Mouse (Mus musculus): ENCODE measurements around the gene Mrps22. TPM values are rescaled to one million over a fixed set of nuclear protein-coding genes. Genes with fewer than 3 reads are reported as not detected.

The Mrps22 gene
- polyA plus RNA-seq (2015; fragmentation: Nextera tagmentation; extraction: Ambion mirVana) = 55.3 and 58.2 TPM in 2 replicates

DNA sequence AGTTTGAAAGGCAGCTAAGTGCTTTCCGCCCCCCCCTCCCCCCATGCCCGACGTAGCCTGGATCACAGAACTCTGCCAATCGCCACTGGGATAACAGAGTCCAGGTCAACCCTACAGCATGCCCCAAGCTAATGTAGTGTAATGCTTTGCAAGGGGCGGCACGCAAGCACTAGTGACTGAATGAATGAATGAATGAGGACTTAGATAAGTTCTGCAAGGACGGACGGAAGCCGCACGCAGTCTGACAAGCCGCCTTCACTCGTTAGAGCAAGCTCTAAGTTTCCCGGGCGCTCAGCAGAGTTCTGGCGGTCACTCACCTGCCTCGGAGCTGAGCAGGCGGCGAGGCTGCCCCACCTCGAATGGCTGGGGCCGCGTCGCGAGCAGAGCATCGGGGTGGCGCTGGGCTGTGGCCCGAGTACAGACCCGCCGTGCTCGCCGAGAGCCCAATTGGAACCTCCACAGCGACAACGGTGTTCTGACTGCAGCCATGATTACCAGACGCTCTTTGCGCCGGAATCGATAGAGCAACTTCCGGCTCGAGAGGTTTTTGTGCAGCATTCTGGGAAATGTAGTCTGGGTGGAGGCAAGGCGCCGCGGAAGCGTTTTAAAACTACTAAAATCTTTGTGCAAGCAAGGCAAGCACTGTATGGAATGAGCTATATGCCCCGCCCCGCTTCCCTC, at the start of gene Mrps22:
Mrps22 (minus strand) TSS at position 505 of the 681 bp plus-strand sequence.
- H3K4me1 ChIP-seq = peaks cover 19% of the 10 kb centered on the region
- no peaks in the 10 kb centered on the region for H3K27me3 ChIP-seq (replicated peaks)
- peak within 1 kb of the TSS; percentile 83 for H3K9ac ChIP-seq (replicated peaks)
- peak within 1 kb of the TSS; percentile 96 for H3K4me2 ChIP-seq
- H3K36me3 ChIP-seq = peaks cover 19% of the 10 kb centered on the region
- H3K27ac ChIP-seq (replicated peaks) = peak within 1 kb of the TSS; percentile 72
- no peaks in the 10 kb centered on the region for H3K9me3 ChIP-seq (replicated peaks)
- WGBS = under 1% methylated on average over 44 of the region's 44 CpGs
- H3K4me3 ChIP-seq (replicated peaks) = peak within 1 kb of the TSS; percentile 96
- peak; percentile 93 for ATAC-seq (ENCODE audit: low FRiP score)

DNA sequence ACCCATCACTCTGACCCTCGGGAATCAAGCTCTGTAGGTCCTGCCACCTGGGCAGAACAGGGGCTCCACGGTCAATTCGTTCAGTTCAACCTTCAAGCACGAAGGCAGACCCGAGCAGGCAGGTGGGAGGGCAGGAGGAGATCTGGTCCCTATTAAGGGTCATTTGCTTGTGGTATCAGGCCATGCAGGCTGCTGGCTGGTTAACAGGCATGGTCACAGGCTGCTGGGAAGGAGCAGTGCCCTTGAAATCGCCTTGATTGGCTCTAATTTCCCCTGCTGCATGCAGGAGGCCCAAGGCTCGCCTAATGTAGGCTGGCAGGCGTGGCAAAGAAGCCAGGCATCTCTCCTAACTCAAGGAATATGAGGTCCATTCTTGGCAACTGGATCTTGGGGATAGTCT, 49.1 kb upstream of the Mrps22 start:
- 0 out of 2 replicates have a peak, but pooled peaks cover 11% of the 10 kb centered on the region for H3K27me3 ChIP-seq (replicated peaks)
- ATAC-seq (ENCODE audit: low FRiP score) = no peak
- WGBS = 60% methylated on average over 8 of the region's 8 CpGs
- no peak overlapping the region for H3K9ac ChIP-seq (replicated peaks)
- H3K4me3 ChIP-seq (replicated peaks) = no peak overlapping the region
- no peak overlapping the region for H3K27ac ChIP-seq (replicated peaks)
- no peaks in the 10 kb centered on the region for H3K9me3 ChIP-seq (replicated peaks)
- no peaks in the 10 kb centered on the region for H3K4me1 ChIP-seq
- no peaks in the 10 kb centered on the region for H3K36me3 ChIP-seq
- no peak overlapping the region for H3K4me2 ChIP-seq

DNA sequence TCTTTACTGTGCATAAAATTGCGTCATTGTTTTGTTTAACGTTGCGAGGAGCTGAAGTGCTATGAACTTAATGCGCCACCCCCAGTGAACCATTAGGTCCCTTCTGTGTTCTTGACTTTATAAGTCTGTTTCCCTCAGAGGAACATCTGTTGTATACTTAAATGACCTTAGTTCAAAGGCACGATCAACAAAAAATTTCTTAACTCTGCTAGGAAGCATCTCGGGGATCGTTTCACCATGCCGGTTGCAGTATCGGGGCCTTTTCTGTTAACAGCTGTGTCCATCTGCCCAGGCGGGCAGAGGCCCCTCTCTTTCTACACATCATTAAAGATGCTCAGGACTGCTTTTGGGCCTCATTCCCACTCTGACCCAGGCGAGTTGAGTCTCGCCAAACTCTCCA, 46.0 kb upstream of the Mrps22 start:
- Histone ChIP-seq H3K4me3 (replicated peaks) (no peak overlapping the region), H3K36me3 (no peaks in the 10 kb centered on the region), H3K9ac (replicated peaks) (no peak overlapping the region), H3K9me3 (replicated peaks) (no peaks in the 10 kb centered on the region), H3K27me3 (replicated peaks) (0 out of 2 replicates have a peak, but pooled peaks cover 11% of the 10 kb centered on the region), H3K4me1 (no peaks in the 10 kb centered on the region), H3K27ac (replicated peaks) (no peak overlapping the region), H3K4me2 (no peak overlapping the region)
- no peak for ATAC-seq (ENCODE audit: low FRiP score)
- WGBS = 46% methylated on average over 12 of the region's 12 CpGs

DNA sequence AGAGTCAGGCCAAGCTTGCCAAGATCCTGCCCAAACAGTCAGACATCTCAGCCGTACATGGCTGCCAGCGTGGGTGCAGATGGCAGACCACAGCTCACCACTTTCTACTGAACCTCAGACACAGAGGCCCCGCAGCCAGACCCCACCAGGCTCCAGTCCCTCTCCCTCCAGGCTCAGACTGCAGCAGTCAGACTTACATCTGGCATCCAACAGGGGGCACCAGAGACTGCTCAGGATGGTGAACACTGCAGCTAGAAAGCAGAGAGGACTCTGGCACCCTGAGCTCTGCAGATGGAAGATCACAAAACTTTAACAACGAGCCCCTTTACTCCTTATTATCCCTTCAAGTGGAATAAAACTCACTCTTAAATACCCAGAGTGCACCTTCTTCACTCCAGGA, 44.3 kb upstream of the Mrps22 start:
- H3K27me3 ChIP-seq (replicated peaks) = 0 out of 2 replicates have a peak, but pooled peaks cover 5% of the 10 kb centered on the region
- ATAC-seq (ENCODE audit: low FRiP score) = peak; percentile 80; the same call in 1 of the 2 replicates
- H3K4me1 ChIP-seq = no peaks in the 10 kb centered on the region
- no peak overlapping the region for H3K27ac ChIP-seq (replicated peaks)
- H3K36me3 ChIP-seq = no peaks in the 10 kb centered on the region
- WGBS = 31% methylated on average over 4 of the region's 4 CpGs
- H3K4me2 ChIP-seq = no peak overlapping the region
- no peaks in the 10 kb centered on the region for H3K9me3 ChIP-seq (replicated peaks)
- no peak overlapping the region for H3K4me3 ChIP-seq (replicated peaks)
- H3K9ac ChIP-seq (replicated peaks) = no peak overlapping the region

DNA sequence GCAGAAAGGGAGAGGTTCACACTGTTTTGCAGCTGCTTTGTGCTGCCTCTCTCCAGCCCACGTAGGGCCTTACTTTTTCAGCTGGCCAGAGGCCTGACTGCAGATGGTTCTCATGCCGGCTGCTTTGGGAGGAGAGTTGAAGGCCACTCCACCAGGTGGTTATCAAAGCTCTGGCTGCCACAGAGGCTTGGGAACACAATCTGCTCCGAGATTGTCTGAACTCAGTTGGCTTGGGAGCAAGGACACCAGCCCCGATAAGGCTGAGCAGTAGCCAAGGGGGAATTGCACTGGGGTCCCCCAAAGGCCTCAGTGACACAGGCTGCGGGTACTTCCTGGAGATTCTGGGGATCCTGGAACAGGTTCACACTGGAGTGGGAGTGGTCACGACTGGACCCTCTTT, 40.7 kb upstream of the Mrps22 start:
- no peaks in the 10 kb centered on the region for H3K36me3 ChIP-seq
- no peak overlapping the region for H3K4me2 ChIP-seq
- H3K4me1 ChIP-seq = no peaks in the 10 kb centered on the region
- no peaks in the 10 kb centered on the region for H3K9me3 ChIP-seq (replicated peaks)
- no peak overlapping the region for H3K4me3 ChIP-seq (replicated peaks)
- H3K27me3 ChIP-seq (replicated peaks) = 0 out of 2 replicates have a peak, but pooled peaks cover 3% of the 10 kb centered on the region
- no peak overlapping the region for H3K9ac ChIP-seq (replicated peaks)
- 81% methylated on average over 6 of the region's 6 CpGs for WGBS
- no peak overlapping the region for H3K27ac ChIP-seq (replicated peaks)
- no peak for ATAC-seq (ENCODE audit: low FRiP score)

DNA sequence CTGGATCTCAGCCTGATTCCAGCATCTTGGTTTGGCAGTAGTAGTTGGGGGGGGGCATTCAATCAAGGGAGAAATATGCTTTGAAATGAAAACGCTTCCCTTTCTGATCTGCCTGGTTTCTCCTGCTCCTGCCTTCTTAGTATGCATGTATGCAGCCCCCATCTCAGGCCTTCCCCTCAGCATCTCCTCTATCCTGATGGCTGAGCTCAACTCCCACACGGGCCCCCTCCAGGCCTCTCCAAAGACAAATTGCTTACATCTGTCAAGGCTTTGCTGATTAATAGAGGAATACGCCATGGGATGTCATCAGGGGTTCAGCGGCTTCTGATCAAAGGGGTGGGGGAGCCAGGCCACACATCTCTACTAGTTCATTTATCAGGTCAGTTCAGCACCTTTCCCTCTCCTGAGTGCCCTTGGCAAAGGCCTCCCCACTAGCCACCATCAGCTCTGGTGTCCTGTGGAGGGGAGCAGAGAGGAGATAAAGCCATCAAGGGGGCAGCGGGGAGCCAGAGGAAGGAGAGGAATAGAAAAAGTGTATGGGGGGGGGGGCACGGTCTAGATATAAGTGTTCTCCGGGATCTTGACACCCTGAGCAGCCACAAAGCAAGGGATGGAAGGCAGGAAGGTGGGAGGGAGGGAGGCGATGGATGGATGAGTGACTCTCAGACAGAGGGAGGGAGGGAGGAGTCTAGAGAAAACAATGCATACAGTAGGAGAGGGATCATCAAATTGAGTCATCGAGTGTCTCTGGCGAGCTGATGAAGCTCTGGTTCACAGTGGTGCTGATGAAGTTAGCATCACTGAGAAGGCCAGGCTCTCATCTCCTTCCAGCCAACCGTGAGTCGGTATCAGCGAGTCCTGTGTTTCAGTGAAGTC, 32.1 kb upstream of the Mrps22 start:
- Histone ChIP-seq H3K9me3 (replicated peaks) (no peaks in the 10 kb centered on the region), H3K27me3 (replicated peaks) (no peaks in the 10 kb centered on the region), H3K27ac (replicated peaks) (no peak overlapping the region), H3K9ac (replicated peaks) (no peak overlapping the region), H3K36me3 (no peaks in the 10 kb centered on the region), H3K4me3 (replicated peaks) (no peak overlapping the region), H3K4me1 (0 out of 2 replicates have a peak, but pooled peaks cover 3% of the 10 kb centered on the region), H3K4me2 (no peak overlapping the region)
- ATAC-seq (ENCODE audit: low FRiP score) = no peak
- WGBS = 75% methylated on average over 13 of the region's 13 CpGs

DNA sequence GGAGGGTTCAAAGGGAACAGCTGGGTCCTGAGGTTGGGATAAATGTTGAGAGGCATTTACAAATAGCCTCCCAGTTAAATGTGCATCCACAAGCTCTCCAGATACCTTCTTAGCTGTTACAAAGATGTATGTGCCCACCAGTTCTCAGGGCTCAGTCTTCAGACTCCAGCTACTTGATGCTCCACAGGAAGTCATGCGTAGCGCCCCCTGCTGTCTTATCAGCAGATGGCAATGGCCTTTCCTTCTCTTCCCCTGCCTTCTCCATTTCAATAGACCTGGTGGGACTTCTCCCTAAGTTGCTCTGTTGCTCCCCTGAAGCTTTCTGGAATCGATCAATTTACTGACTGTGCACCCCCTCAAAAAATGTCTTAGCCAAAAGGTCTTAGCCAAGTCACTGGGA, 27.0 kb upstream of the Mrps22 start:
- no peak overlapping the region for H3K4me3 ChIP-seq (replicated peaks)
- no peaks in the 10 kb centered on the region for H3K36me3 ChIP-seq
- H3K9ac ChIP-seq (replicated peaks) = no peak overlapping the region
- WGBS = 51% methylated on average over 3 of the region's 3 CpGs
- no peaks in the 10 kb centered on the region for H3K9me3 ChIP-seq (replicated peaks)
- no peak for ATAC-seq (ENCODE audit: low FRiP score)
- H3K27ac ChIP-seq (replicated peaks) = no peak overlapping the region
- no peaks in the 10 kb centered on the region for H3K27me3 ChIP-seq (replicated peaks)
- H3K4me2 ChIP-seq = no peak overlapping the region
- 0 out of 2 replicates have a peak, but pooled peaks cover 2% of the 10 kb centered on the region for H3K4me1 ChIP-seq

DNA sequence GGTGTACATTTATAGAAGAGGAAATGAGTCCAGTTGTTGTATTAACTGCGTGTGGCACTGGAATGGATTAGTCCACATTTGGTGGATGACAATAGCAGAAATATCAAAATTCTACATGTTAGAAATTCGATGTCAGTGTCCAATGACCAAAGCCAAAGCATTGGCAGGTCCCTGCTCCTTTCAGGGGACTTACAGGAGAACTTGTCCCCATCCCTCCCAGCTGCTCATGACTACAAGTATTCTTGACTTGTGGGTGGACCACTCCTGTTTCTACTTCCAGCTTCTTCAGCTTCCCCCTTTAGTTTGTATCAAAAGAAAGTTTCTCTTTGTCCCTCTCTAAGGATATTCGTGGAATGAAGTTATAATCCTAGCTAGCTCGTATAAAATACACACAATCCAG, 3.4 kb upstream of the Mrps22 start:
- no peak overlapping the region for H3K9ac ChIP-seq (replicated peaks)
- H3K4me1 ChIP-seq = peaks cover 14% of the 10 kb centered on the region
- no peak for ATAC-seq (ENCODE audit: low FRiP score)
- H3K9me3 ChIP-seq (replicated peaks) = no peaks in the 10 kb centered on the region
- H3K27me3 ChIP-seq (replicated peaks) = no peaks in the 10 kb centered on the region
- H3K36me3 ChIP-seq = no peaks in the 10 kb centered on the region
- WGBS = 70% methylated on average over 4 of the region's 4 CpGs
- H3K4me3 ChIP-seq (replicated peaks) = no peak overlapping the region
- no peak overlapping the region for H3K27ac ChIP-seq (replicated peaks)
- no peak overlapping the region for H3K4me2 ChIP-seq

DNA sequence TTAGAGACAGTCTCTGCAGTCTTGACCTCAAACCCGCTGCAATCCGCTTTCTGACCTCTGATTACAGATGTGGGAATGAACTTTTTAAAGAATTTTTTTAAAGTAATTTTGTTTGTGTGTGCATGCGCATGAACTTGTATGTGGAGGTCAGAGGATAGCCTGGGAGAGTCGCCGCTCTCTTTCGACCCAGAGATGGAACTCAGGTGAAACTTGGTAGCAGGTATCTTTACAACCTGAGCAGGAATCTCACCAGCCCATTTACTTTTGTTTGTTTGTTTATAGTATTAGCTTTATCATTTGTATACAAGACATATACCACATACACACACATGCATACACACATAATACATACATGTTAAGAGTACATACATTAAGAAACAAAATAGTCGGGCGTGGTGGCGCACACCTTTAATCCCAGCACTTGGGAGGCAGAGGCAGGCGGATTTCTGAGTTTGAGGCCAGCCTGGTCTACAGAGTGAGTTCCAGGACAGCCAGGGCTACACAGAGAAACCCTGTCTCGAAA, 438 bp upstream of the Mrps22 start:
- H3K27ac ChIP-seq (replicated peaks) = no peak overlapping the region
- H3K9me3 ChIP-seq (replicated peaks) = no peaks in the 10 kb centered on the region
- peaks cover 19% of the 10 kb centered on the region for H3K4me1 ChIP-seq
- peak overlapping the region; percentile 96 for H3K4me3 ChIP-seq (replicated peaks)
- H3K36me3 ChIP-seq = peaks cover 13% of the 10 kb centered on the region
- 52% methylated on average over 11 of the region's 11 CpGs for WGBS
- H3K27me3 ChIP-seq (replicated peaks) = no peaks in the 10 kb centered on the region
- no peak; the same call in 1 of the 2 replicates for ATAC-seq (ENCODE audit: low FRiP score)
- H3K4me2 ChIP-seq = peak overlapping the region; percentile 96
- H3K9ac ChIP-seq (replicated peaks) = no peak overlapping the region; the same call in 1 of the 2 replicates

DNA sequence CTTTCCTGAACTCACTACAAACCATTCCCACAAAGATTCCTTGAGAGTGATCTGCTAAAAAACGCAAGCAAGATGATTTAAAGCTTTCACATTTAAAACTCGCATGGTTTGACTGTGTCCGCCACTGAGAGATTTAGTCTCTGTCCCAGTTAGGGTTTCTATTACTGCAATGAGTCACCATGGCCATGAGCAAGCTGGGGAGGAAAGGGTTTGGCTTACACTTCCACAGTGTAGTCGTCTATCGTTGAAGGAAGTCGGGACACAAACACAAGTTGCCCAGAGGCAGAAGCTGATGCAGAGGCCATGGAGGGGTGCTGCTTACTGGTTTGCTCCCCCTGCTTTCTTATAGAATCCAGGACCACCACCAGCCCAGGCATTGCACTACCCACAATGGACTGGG, 1.4 kb downstream of the Mrps22 start:
- Histone ChIP-seq H3K4me1 (peaks cover 19% of the 10 kb centered on the region), H3K4me2 (peak overlapping the region; percentile 96), H3K36me3 (peaks cover 29% of the 10 kb centered on the region), H3K27ac (replicated peaks) (no peak overlapping the region), H3K4me3 (replicated peaks) (no peak overlapping the region; the same call in 1 of the 2 replicates), H3K9ac (replicated peaks) (no peak overlapping the region), H3K27me3 (replicated peaks) (no peaks in the 10 kb centered on the region), H3K9me3 (replicated peaks) (no peaks in the 10 kb centered on the region)
- WGBS = 92% methylated on average over 6 of the region's 6 CpGs
- no peak for ATAC-seq (ENCODE audit: low FRiP score)

DNA sequence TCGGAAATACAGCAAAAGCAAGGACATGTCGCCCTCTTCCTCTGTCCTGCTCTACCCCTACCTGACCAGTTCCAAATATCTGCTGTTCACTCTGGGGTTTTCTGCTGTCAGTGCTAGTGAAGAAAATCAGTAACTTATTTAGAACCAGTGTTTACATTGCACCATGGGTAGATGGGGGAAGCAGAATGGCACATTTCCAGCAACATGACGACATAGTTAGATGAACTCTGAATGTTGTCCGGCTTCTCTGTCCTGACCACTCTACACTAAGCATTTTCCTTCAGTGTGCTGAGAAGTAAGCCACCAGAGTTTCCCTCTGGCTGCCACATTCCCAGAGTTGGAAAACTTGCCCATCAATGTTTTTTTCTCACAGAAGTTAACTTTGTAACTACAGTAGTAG, 17.6 kb downstream of the Mrps22 start:
- Histone ChIP-seq H3K27ac (replicated peaks) (no peak overlapping the region), H3K4me1 (no peaks in the 10 kb centered on the region), H3K9me3 (replicated peaks) (no peaks in the 10 kb centered on the region), H3K27me3 (replicated peaks) (no peaks in the 10 kb centered on the region), H3K9ac (replicated peaks) (no peak overlapping the region), H3K4me2 (no peak overlapping the region), H3K36me3 (peaks cover 87% of the 10 kb centered on the region), H3K4me3 (replicated peaks) (no peak overlapping the region)
- no peak for ATAC-seq (ENCODE audit: low FRiP score)
- 91% methylated on average over 4 of the region's 4 CpGs for WGBS

Measured in neural tube, embryonic 15.5 days (tissue).